Mouse (Mus musculus) MEL (cell line): ENCODE measurements at regions not wholly inside any gene's neighbourhood (a gene's known extent, or its start where the extent isn't known, plus 50 kb on each side); places are given as distances from the start of the nearest gene placed in this dataset.
A peak's percentile ranks its signal among the peaks of the same experiment; 100 is the strongest.

Experiments
- CTCF ChIP-seq, 3 experiments: IDR thresholded peaks in 2 of 3; conservative IDR thresholded peaks in 1 of 3; 2 replicates each; pipeline ENCODE4 v1.5.1; 2011 to 2012; ENCODE audit warnings: low read length in 3 of 3, low read depth in 2 of 3, mild to moderate bottlenecking in 2 of 3, improper control_type of control experiment in 1 of 3, inconsistent platforms in 1 of 3, mixed read lengths in 1 of 3, moderate library complexity in 1 of 3; ENCODE audit not compliant: control insufficient read depth in 1 of 3, insufficient read depth in 1 of 3, poor library complexity in 1 of 3, severe bottlenecking in 1 of 3
- EP300 ChIP-seq, 2 experiments: IDR thresholded peaks; 2 replicates each; pipeline ENCODE4 v1.6.1; 2011; ENCODE audit warnings: improper control_type of control experiment in 2 of 2, low read length in 2 of 2, low read depth in 1 of 2, mild to moderate bottlenecking in 1 of 2
- ETS1 ChIP-seq: IDR thresholded peaks from 2 replicates; pipeline ENCODE4 v1.6.1; 2012; ENCODE audit warnings: low read depth, mild to moderate bottlenecking, inconsistent platforms, low read length, improper control_type of control experiment, moderate library complexity
- JUND ChIP-seq: IDR thresholded peaks from 2 replicates; pipeline ENCODE4 v1.6.1; 2011; ENCODE audit warnings: low read depth, mild to moderate bottlenecking, improper control_type of control experiment, low read length
- KAT2A ChIP-seq: conservative IDR thresholded peaks from 2 replicates; pipeline ENCODE4 v1.6.1; 2012; ENCODE audit warnings: low read depth, low read length, improper control_type of control experiment, inconsistent platforms
- MYC ChIP-seq: IDR thresholded peaks from 2 replicates; pipeline ENCODE4 v1.6.1; 2011; ENCODE audit warnings: low read depth, mild to moderate bottlenecking, low read length, improper control_type of control experiment, moderate library complexity
- POLR2A ChIP-seq, 2 experiments: IDR thresholded peaks; 2 replicates each; pipeline ENCODE4 v1.6.1; 2011 to 2012; ENCODE audit warnings: low read length in 2 of 2, mild to moderate bottlenecking in 2 of 2, control low read depth in 1 of 2, improper control_type of control experiment in 1 of 2, low read depth in 1 of 2, moderate library complexity in 1 of 2; ENCODE audit not compliant: control insufficient read depth in 1 of 2, insufficient read depth in 1 of 2, poor library complexity in 1 of 2
- POLR2AphosphoS5 ChIP-seq: IDR thresholded peaks from 2 replicates; pipeline ENCODE4 v1.6.1; 2012; ENCODE audit warnings: low read depth, borderline replicate concordance, mild to moderate bottlenecking, inconsistent platforms, low read length, moderate library complexity, mixed read lengths
- TAL1 ChIP-seq: IDR thresholded peaks from 2 replicates; pipeline ENCODE4 v1.6.1; 2012; ENCODE audit warnings: mild to moderate bottlenecking, inconsistent platforms, low read length, moderate library complexity, mixed read lengths
- USF1 ChIP-seq: IDR thresholded peaks from 2 replicates; pipeline ENCODE4 v1.6.1; 2014; ENCODE audit warnings: low read depth, mild to moderate bottlenecking, inconsistent platforms, low read length, improper control_type of control experiment, moderate library complexity
- USF2 ChIP-seq, 2 experiments: IDR thresholded peaks; 2 replicates each; pipeline ENCODE4 v1.6.1; 2011 to 2012; ENCODE audit warnings: improper control_type of control experiment in 2 of 2, low read length in 2 of 2, borderline replicate concordance in 1 of 2, inconsistent platforms in 1 of 2, low read depth in 1 of 2, mild to moderate bottlenecking in 1 of 2; ENCODE audit not compliant: insufficient read depth in 1 of 2

DNA sequence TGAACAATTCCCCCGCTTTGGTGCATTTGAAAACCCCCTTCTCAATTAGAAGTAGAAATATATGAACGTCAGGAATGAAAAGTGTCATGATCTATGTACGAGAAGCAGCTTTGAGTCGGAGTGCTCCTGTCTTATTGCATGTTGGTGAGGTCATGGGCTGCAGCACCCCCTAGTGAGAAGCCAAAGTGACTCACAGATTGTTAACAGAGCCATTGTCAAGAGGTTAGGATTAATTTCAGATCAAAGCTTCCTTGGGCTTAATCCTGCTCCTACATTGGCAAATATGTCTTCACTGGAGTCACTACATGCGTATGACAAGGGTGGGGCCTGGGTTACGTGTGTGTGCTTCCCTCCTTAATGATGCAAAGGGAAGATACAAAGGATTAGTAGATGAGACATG, 165.8 kb upstream of the Dio2 start:
- TF ChIP-seq USF1 (no peak), CTCF (IDR thresholded peaks at IDR 0.05 in 2 of 3, conservative IDR thresholded peaks at IDR 0.05 in 1 of 3; ENCODE audit: control insufficient read depth in 1 of 3, insufficient read depth in 1 of 3, low read depth in 2 of 3, low read length in 3 of 3, poor library complexity in 1 of 3, severe bottlenecking in 1 of 3) (peak in 2 of 3 experiments; percentile 3 to 9; a peak in 1 of 6 replicates), EP300 (IDR thresholded peaks at IDR 0.05; ENCODE audit: low read depth in 1 of 2, low read length in 2 of 2) (no peak), ETS1 (no peak), KAT2A (no peak), TAL1 (no peak), POLR2AphosphoS5 (no peak), POLR2A (IDR thresholded peaks at IDR 0.05; ENCODE audit: control insufficient read depth in 1 of 2, insufficient read depth in 1 of 2, low read depth in 1 of 2, low read length in 2 of 2, poor library complexity in 1 of 2) (no peak), USF2 (IDR thresholded peaks at IDR 0.05; ENCODE audit: borderline replicate concordance in 1 of 2, insufficient read depth in 1 of 2, low read depth in 1 of 2, low read length in 2 of 2) (no peak), JUND (no peak), MYC (no peak)
